Mouse (Mus musculus) neutrophil, adult 65 days (primary cell): Measurements from ENCODE around the gene Slc12a6. TPM values are rescaled to one million over a fixed set of nuclear protein-coding genes. Genes with fewer than 3 reads are reported as not detected.

Source experiments
- total RNA-seq: library from RNA; stranded (reverse); gene quantifications from 2 replicates; pipeline ENCODE4 v1.2.4, GENCODE M21; 2023

Slc12a6 gene
- total RNA-seq, result 187 and 220 TPM in 2 replicates

DNA sequence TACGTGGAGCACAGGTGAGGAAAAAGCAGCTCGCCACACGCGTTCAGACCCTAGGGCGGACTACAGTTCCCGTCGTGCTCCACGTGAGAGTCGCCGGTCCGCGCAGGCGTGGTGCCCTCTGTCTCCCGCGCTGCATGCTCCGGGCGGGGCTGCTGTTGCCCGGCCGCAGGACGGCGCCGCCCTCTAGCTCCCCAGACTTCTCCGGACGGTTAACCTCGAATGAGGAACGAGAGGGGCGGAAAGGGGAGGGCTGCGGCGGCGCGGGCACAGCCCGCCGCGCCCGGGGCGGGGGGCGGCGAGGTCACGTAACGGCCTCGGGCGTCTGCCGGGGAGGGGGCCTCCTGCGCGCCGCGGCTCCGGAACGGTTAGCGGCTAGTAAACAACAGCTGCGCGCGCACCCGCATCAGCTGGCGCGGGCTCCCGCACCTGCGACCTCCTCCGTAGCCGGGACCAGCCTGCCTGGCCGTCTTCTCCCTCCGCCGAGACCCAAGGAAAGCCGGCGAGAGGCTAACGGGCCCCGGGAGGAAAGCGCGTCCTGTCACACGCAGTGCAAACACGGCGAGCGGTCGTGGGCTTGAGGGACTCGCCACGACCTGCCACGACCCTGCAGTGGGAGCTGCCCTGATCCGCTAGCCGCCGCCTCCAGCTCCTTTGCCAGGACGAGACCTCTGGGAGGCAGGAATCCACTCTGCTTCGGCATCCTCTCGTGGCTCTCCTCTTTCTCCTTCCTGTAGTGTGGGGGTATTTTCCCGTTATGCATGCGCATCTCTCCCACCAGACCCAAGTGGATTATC lies at the start of gene Slc12a6:
TSS of gene Slc12a6 (plus strand) at position 378 of the 794 bp plus-strand sequence.

DNA sequence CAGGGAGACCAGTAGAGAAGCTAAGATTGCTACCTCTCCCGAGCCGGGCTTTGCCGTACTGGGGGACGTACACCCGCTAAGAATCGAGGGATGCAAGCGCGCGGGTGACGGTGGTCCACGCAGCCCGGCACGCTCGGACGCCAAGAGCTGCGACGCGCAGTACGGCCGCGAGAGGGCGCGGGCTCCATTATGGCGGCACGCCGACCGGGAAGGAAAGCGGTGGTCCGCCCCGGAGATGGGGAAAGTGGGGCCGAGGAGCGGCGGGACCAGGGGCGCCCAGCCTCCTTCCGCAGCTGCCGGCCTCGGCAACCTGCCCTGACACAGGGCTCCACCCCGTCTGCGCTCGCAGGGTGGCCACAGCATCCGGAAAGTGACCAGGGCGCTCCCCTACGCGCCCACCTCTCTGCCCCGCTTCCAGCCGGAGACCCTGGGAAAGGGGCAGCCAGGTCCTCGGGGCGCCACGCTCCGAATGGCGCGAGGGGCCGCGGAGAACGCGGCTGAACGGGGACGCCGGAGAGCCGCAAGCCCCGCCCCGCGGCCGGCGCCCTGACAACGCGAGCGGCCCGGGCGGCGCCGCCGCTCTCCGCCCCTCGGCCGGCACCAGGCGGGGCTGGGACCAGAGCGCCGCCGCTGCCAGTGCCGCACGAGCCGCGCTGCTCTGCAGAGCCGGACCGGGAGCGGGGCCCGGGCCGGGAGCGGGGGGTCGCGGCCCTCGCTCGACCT lies 26.3 kb upstream of the Slc12a6 start, which contains the start of gene Lpcat4:
TSS of gene Lpcat4 (plus strand) at position 257 of the 723 bp plus-strand sequence.

DNA sequence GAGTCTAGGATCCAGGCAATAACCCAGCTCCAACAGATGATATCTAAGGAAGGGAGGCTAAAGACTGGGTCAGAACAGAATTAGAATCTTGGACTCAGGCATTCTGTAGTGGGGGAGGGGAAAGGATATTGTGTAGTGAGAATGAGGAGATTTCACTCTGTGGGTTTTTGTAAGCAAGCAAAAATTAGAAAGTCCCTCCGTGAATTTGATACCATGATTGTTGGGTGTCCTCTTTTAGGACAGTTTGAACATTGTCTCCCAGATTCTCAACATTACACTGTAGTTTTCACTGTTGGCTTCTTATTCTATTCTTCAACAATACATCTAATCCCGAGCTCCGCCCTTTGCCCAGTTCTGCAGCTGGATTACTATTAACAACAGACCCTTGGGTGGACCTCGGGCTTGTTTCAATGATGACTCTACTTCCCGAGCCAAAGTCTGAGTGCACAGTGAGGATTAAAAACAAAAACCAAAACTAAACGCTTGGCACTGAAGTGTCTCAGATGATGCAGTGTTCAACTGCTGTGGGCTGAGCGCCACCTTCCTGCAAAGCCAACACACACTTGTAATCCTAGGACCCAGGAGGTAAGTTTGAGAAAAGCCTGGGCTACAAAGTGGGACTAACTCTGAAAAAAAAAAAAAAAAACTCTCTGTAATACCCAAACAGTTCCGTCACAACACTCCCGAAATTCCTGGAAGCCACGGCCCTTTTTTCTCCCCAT lies 6.2 kb upstream of the Slc12a6 start, which contains the start of gene Nutm1:
TSS of gene Nutm1 (minus strand) at position 51 of the 722 bp plus-strand sequence.

DNA sequence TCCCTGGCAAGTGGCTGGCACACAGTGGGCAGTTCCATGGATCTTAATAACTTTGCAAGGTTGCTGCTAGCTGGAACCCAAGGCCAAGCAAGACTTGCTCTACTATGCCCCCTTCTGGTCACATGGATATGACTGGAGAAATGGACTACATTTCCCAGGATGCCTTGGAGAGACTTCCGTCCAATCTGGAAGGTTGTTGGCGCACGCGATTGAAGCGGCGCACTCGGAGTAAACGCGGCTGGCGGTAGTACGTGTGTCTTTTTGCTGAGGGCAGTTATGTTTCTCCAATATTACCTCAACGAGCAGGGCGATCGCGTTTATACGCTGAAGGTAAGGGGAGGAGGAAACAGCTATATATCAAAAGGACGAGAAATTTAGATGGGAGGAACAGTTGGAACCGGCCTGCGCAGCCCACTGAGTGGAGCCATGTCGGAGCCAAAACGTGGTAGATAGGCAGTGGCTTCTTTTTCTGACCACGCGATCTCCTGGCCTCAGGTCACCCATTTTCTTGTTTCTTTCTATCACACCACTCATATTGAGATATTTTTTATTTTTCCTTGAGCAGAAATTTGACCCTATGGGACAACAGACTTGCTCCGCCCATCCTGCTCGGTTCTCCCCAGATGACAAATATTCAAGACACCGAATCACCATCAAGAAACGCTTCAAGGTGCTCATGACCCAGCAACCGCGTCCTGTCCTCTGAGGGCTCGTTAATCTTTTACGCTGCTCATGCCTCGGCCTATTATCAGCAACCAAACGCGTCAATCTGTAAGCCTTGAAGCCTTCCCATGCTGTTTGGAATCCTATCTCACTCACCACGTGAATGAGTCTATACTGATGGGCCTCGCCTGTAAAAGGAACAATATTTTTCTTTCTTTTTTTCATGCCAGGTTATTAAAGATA lies 3.6 kb upstream of the Slc12a6 start, which contains the start of gene Nop10:
TSS of gene Nop10 (plus strand) at position 179 of the 906 bp plus-strand sequence.

DNA sequence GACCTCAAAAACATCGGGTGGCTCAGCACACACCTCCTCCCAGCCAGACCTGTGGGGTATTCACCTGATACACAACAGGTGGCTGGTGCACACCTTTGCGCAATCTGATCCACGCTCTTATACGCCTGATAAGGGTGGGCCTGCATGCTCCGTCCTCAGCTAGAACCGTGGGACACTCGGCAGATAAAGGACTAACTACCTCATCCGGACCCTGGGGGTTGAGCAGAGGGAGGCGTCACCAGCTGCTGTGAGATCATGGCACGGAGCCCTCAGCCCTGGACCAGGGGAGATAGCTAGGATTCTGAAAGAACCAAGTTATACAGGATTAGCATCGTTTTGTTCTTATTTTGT lies 592 bp downstream of the Slc12a6 start, which contains the start of gene Gm21985:
TSS of gene Gm21985 (plus strand) at position 73 of the 351 bp plus-strand sequence.

DNA sequence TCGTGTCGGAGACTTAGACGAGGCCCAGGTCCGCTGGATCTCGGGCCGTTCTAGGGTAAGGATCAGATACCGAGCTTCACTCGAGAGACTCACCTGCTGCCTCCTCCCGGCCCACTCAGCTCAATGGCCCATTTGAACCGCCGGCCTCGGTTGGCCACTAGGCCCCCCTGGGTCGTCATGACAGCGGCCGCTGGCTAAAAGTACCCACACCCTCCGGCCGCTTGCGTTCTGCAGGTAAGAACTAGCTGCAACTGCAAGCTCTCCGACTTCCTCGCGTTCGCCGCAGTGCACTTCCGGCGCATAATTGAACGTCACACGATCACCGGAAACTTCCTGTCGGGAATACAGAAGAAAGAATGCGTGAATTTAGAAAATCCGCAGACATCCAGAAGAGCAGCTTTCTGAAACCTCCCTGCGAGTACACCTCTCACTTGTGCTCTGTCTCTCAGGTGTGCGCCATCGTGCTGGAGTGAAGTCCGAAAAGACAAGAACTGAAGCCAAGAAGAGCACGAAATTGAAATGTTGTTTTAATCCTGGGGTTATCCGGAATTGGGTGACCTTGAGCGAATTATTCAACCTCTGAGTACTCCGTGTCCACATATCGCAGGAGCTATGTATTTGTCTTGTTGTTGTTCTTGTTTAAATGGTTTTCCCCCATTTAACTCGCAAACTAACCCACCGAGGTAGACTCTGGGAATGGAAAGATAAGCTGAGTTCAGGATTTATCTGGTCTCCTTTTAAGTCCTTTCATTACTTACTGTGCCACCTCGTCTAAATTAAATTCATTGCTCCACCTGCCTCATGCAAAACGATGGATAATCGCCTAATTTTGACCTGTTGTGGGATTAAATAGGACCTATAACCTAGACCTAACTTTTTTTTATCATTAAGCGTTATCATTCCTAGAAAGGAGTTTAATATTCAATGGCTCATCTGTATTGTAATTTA lies 102.4 kb downstream of the Slc12a6 start, which contains the start of gene Emc4:
TSS of gene Emc4 (minus strand) at position 302 of the 948 bp plus-strand sequence.

DNA sequence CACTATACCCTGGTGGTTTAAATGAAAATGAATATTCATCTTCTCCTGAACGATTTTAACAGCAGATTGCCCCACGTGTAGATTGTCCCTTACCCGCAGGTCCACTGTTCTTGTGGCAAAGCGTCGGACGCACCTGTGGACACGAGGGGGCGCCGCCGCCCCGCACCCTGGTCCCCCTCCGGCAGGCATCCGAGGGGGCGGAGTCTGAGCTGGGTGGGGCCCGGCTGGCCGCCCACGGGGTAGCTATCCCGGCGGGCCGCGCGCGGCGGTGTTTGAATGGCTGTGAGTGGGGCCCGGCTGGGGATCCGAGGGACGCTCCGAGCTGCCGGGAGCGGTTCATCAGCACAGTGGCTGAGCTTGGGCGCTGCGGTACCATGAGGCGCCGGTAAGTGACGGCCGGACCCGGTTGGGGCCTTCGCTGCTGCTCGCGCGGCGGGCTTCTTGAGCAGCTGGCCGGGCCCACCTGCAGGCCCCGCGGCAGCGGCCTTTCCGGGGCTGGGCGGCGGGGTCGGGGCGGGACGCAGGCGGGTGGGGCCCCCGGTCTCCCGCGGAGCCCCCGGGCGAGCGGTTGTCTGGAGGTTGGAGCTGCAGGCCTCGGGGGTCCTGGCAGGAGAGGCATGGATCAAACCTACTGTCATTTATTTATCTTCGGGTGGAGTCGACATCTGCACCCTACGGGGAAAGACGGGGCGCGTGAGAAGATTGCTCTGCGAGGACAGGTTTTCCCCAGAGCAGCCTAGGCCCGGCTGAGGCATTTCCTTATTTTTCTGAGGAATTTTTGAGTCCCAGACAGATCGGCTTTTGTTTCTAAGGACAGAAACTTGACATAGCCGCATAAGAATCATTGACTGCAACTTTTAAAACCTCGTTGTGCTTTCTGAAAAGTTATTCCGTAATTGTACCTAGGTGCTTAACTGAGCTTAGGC lies 113.6 kb downstream of the Slc12a6 start, which contains the start of gene Katnbl1:
TSS of gene Katnbl1 (plus strand) at position 239 of the 926 bp plus-strand sequence.

Other genes starting within 250 kb of the Slc12a6 start
- not detected in 2 replicates for gene Olfr1311, start 241.4 kb upstream of the Slc12a6 start, total RNA-seq
- gene Olfr1312, start 215.6 kb upstream of the Slc12a6 start, total RNA-seq, result not detected in 2 replicates
- gene Olfr1313, start 188.0 kb upstream of the Slc12a6 start, total RNA-seq, result not detected in 2 replicates
- gene Olfr1314, start 169.0 kb upstream of the Slc12a6 start, total RNA-seq, result not detected in 2 replicates
- gene Olfr1315-ps1, start 150.4 kb upstream of the Slc12a6 start, total RNA-seq, result not detected in 2 replicates
- gene Olfr1316, start 130.8 kb upstream of the Slc12a6 start, total RNA-seq, result not detected in 2 replicates
- gene Olfr1317, start 125.5 kb upstream of the Slc12a6 start, total RNA-seq, result not detected in 2 replicates
- gene Olfr1318, start 111.6 kb upstream of the Slc12a6 start, total RNA-seq, result not detected in 2 replicates
- 87.0 and 113 TPM in 2 replicates for gene Lpcat4, start 26.4 kb upstream of the Slc12a6 start, total RNA-seq
- not detected in 2 replicates for gene Nutm1, start 6.5 kb upstream of the Slc12a6 start, total RNA-seq
- 13.9 and 14.8 TPM in 2 replicates for gene Nop10, start 3.9 kb upstream of the Slc12a6 start, total RNA-seq
- not detected in 2 replicates for gene Gm21985, start 489 bp downstream of the Slc12a6 start, total RNA-seq
- 15.4 and 16.9 TPM in 2 replicates for gene Emc4, start 102.2 kb downstream of the Slc12a6 start, total RNA-seq
- gene Katnbl1, start 113.4 kb downstream of the Slc12a6 start, total RNA-seq, result 5.9 and 9.1 TPM in 2 replicates
- gene Emc7, start 189.2 kb downstream of the Slc12a6 start, total RNA-seq, result 9.0 and 11.2 TPM in 2 replicates
- gene Chrm5, start 214.9 kb downstream of the Slc12a6 start, total RNA-seq, result not detected in 2 replicates
- gene Aven, start 227.1 kb downstream of the Slc12a6 start, total RNA-seq, result 3.1 and 4.3 TPM in 2 replicates